Mouse (Mus musculus) cerebellum, adult 2 months (tissue): ENCODE measurements around the gene Zdhhc5.

Experiments used
- CTCF ChIP-seq: fragments of 200-500 bp; IDR thresholded peaks from 2 replicates; pipeline ENCODE4 v1.5.1; 2011; ENCODE audit warnings: low read depth, mild to moderate bottlenecking, control low read depth, low read length, moderate library complexity, borderline replicate concordance; ENCODE audit not compliant: insufficient read depth
- POLR2A ChIP-seq: fragments of 200-500 bp; IDR thresholded peaks from 2 replicates; pipeline ENCODE4 v1.6.1; 2011; ENCODE audit warnings: low read length, control low read depth, borderline replicate concordance; ENCODE audit not compliant: insufficient read depth

DNA sequence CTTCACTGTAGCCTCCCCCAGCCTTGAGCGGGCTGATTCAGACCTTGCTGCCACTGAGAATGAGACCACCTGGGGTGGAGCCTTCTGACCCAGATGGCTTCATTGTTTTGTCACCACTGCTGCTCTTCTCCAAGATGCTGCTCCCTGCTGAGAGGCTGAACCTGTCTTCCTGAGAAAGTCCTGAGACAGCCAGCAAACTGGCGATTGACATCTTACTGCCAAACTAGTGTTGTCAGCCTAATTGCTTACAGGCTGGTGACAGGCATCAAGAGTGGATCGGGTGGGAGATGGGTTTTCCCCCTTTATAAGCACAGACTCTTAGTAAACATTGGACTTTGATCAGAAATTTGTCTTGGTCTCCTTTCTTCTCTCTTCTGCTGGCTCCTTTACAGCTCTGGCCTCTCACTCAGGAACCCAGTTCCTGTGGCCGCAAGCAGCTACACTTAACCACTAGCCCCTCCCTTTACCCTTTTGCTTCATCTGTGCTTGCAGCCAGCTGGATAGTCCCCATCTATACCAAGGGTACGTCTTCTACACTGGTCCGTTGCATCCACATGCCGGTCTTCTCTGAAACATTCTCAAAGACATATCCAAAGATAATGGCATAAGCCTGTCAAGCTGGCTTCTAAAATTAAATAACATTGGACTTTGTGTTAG is 42.2 kb upstream of the Zdhhc5 start:
- TF ChIP-seq CTCF, result no peak
- TF ChIP-seq POLR2A, result no peak
